Mouse (Mus musculus) neural tube, embryonic 11.5 days (tissue): ENCODE data around the gene Psen2. TPM values are rescaled to one million over a fixed set of nuclear protein-coding genes. Genes with fewer than 3 reads are reported as not detected.

Experiments
- ATAC-seq: fragments of 200-750 bp; cut with Nextera tagmentation; 2 replicates; pipeline ENCODE4 v1.8.0; 2017; ENCODE audit warnings: moderate number of reproducible peaks, mild to moderate bottlenecking, moderate TSS enrichment, moderate library complexity; ENCODE audit not compliant: insufficient read depth, low FRiP score, low TSS enrichment
- DNase-seq: peaks from one replicate; pipeline ENCODE4 v3.0.0-alpha.2; 2015; ENCODE audit warnings: low spot score
- H3K27ac ChIP-seq: fragments of 300-500 bp; sonication (generic); 2 replicates; pipeline ENCODE4 v1.5.1; 2014; ENCODE audit warnings: low read depth, mild to moderate bottlenecking, low read length
- H3K27me3 ChIP-seq: fragments of 300-500 bp; sonication (generic); 2 replicates; pipeline ENCODE4 v1.6.1; 2014; ENCODE audit warnings: mild to moderate bottlenecking, low read length, mixed read lengths; ENCODE audit not compliant: control insufficient read depth, insufficient read depth
- H3K36me3 ChIP-seq: fragments of 300-500 bp; sonication (generic); 2 replicates; pipeline ENCODE4 v1.6.1; 2014; ENCODE audit warnings: mild to moderate bottlenecking, low read length, moderate library complexity, mixed read lengths; ENCODE audit not compliant: control insufficient read depth, insufficient read depth
- H3K4me1 ChIP-seq: fragments of 300-500 bp; sonication (generic); 2 replicates; pipeline ENCODE4 v1.6.1; 2014; ENCODE audit warnings: low read length, mixed read lengths; ENCODE audit not compliant: control insufficient read depth, insufficient read depth
- H3K4me2 ChIP-seq: fragments of 300-500 bp; sonication (generic); 2 replicates; pipeline ENCODE4 v1.6.1; 2014; ENCODE audit warnings: low read depth, mild to moderate bottlenecking, moderate library complexity
- H3K4me3 ChIP-seq: fragments of 300-500 bp; sonication (generic); 2 replicates; pipeline ENCODE4 v1.5.1; 2014; ENCODE audit warnings: low read depth, low read length
- H3K9ac ChIP-seq: fragments of 300-500 bp; sonication (generic); 2 replicates; pipeline ENCODE4 v1.6.1; 2014; ENCODE audit warnings: mild to moderate bottlenecking, low read length
- H3K9me3 ChIP-seq: fragments of 300-500 bp; sonication (generic); 2 replicates; pipeline ENCODE4 v1.6.1; 2016; ENCODE audit warnings: low read length; ENCODE audit not compliant: control insufficient read depth
- WGBS: fragments of 180-500 bp; shearing (Covaris S2); extraction: QIAGEN DNeasy Blood & Tissue Kit; methylation state at CpG from one replicate; pipeline ENCODE4 v1.1.7; 2014; 5-methylcytosine and 5-hydroxymethylcytosine counted together
- polyA plus RNA-seq: library from polyadenylated mRNA; unstranded; fragments of >200 nt; fragmentation: Nextera tagmentation; extraction: Ambion mirVana; gene quantifications from 2 replicates; pipeline ENCODE4 v1.2.1, GENCODE M21; 2014

Gene Psen2
- polyA plus RNA-seq, 1 experiment from 2014 or later, result 7.5 TPM

DNA sequence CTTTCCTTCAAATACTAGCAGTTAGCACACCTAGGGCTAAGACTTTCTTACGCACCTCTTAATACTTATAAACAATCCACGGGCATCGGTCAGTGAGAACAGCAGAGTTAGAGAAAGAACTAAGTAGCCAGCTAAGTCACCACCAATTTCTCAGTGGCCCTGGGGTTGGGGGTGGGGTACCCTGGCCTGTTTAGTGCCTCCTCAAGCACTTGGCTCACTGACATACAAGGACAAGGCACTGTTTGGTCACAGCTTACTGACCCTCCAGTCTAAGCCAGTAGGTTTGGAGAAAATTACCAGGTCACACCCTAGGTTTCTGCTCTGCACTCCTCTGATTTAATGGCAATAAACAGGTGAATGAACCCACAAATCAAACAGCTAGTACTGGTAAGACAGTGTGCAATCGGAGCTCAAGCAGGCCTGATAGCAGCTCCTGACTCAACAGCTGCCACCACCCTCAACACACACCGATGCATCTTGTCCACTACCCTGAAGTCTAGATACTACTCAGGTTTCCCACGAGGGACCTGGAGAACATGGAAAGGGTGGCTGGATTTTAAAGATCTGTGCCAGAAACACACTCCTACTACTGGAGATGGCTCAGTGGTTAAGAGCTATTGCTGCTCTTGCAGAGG is 79.6 kb downstream of the Psen2 start:
- Histone ChIP-seq H3K36me3 (no peaks in the 10 kb centered on the region), H3K9me3 (no peaks in the 10 kb centered on the region), H3K4me2 (no peak overlapping the region), H3K4me1 (no peaks in the 10 kb centered on the region), H3K27ac (no peak overlapping the region), H3K4me3 (no peak overlapping the region), H3K9ac (no peak overlapping the region), H3K27me3 (no peaks in the 10 kb centered on the region)
- ATAC-seq (no peak), DNase-seq (no peak)
- WGBS, result 93% methylated on average over 6 of the region's 6 CpGs

DNA sequence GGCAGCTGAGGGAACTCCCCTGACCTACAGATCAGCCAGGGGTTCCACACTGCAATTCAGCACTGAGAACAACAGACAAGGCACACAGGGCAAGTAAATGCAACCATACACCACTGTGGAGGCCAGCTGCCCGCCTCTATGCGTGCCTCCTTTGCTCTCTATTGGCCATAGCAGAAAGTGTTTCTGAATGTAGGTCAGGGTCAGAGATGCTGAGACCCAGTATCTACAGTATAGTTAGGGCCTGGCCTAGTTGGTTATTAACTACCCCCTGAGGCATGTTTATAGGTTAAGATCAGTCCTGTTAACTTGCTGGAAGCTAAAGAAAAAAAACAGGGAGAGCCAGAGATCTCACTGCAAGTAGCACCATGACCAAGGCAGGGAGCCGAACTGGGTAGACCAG is 80.5 kb downstream of the Psen2 start:
- H3K9ac ChIP-seq, result no peak overlapping the region
- ATAC-seq (no peak), DNase-seq (no peak)
- WGBS, result 71% methylated on average over 3 of the region's 3 CpGs
- H3K27me3 ChIP-seq, result no peaks in the 10 kb centered on the region
- no peaks in the 10 kb centered on the region for H3K36me3 ChIP-seq
- H3K27ac ChIP-seq, result no peak overlapping the region
- H3K4me1 ChIP-seq, result no peaks in the 10 kb centered on the region
- H3K4me3 ChIP-seq, result no peak overlapping the region
- H3K9me3 ChIP-seq, result no peaks in the 10 kb centered on the region
- no peak overlapping the region for H3K4me2 ChIP-seq

DNA sequence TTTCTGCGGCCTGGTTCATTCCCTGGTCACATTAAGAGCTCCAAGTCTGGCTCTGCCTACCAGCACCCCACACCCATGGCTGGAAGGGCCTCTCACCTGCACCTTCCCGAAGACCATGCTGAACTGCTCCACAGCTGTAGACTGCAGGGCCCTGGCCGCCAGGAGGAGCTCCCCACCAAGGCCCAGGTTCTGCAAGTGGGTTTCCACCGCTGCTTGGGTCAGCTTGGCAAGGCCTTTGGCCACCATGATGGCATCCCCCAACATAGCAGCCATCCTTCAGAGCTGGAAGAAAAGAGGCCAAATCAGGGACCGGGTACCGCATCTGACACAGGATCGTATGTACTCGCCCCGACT is 81.3 kb downstream of the Psen2 start:
- no peaks in the 10 kb centered on the region for H3K9me3 ChIP-seq
- no peak overlapping the region for H3K27ac ChIP-seq
- no peak for ATAC-seq
- H3K4me3 ChIP-seq, result no peak overlapping the region
- DNase-seq, result no peak
- no peak overlapping the region for H3K9ac ChIP-seq
- no peaks in the 10 kb centered on the region for H3K36me3 ChIP-seq
- no peaks in the 10 kb centered on the region for H3K4me1 ChIP-seq
- WGBS, result 89% methylated on average over 9 of the region's 9 CpGs
- no peak overlapping the region for H3K4me2 ChIP-seq
- H3K27me3 ChIP-seq, result no peaks in the 10 kb centered on the region

DNA sequence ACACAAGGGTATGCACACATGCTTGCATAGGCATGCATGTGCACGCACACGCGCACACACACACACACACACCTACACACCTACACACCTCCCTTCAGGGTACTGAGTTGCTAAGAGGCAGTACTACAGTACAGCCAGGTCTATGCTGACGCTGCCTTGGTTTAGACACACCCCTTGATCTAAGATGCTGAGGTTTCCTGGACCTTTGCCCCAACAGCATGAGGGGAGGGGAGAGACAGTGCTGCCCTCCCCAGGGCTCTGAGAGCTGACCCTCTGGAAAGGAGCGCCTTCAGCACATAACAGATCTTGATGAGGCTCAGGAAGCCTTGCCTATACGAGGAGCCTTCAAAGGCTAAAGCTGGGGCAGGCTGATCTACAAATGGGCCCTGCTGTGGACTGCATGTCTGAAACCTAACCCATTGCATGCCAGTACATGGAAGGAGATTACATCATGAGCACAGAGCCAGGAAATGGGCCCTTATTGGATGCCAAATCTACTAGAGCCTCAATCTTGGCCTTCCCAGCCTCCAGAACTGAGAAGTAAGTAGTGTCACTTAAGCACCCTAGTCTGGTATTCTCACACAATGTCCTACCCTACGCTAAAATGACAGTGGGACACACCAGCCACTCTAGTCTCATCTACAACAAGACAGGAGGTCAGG is 81.8 kb downstream of the Psen2 start:
- Histone ChIP-seq H3K4me1 (no peaks in the 10 kb centered on the region), H3K36me3 (no peaks in the 10 kb centered on the region), H3K4me3 (no peak overlapping the region), H3K9ac (no peak overlapping the region), H3K4me2 (no peak overlapping the region), H3K27ac (no peak overlapping the region), H3K9me3 (no peaks in the 10 kb centered on the region), H3K27me3 (no peaks in the 10 kb centered on the region)
- 89% methylated on average over 7 of the region's 7 CpGs for WGBS
- ATAC-seq (no peak), DNase-seq (no peak)

DNA sequence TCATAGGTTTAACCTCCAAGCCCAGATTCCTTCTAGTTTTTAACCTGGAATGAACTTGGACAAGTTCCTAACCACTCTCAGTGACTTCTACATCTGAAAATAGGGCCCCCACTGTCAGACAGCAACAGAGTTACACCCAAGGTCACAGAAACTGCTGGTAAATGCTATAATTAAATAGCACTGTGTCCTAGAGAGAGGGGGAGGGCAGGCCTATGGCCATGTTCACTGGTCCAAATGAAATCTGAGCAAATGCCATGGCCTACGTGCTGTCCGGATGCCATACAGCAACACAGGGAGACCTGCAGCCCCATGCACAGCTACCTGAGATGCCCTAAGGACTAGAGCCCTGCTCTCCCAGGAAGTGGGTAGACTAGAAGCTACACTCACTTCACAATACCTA is 83.4 kb downstream of the Psen2 start:
- no peak overlapping the region for H3K27ac ChIP-seq
- 84% methylated on average over 2 of the region's 2 CpGs for WGBS
- no peaks in the 10 kb centered on the region for H3K9me3 ChIP-seq
- H3K4me2 ChIP-seq, result no peak overlapping the region
- H3K4me3 ChIP-seq, result no peak overlapping the region
- ATAC-seq (no peak), DNase-seq (no peak)
- no peak overlapping the region for H3K9ac ChIP-seq
- H3K36me3 ChIP-seq, result no peaks in the 10 kb centered on the region
- H3K4me1 ChIP-seq, result no peaks in the 10 kb centered on the region
- no peaks in the 10 kb centered on the region for H3K27me3 ChIP-seq

DNA sequence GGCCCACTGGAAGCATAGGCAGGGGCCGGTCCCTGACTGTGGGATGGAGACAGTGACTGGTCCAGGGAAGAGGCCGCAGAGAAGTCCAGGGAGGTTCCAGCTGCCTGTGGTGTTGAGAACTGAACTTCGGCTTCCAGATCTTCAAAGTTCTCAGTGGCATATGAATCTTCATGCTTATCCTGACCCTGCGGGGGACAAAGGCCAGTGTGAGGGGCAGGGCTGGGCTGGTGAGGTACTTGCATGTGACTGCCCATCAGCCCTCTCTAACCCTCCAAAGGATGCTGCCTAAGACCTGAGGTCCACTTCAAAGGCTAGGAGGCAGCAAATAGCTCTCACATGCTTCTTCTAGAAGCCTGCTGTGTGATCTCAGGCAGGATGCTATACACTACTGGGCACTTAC is 84.1 kb downstream of the Psen2 start:
- H3K4me2 ChIP-seq, result no peak overlapping the region
- H3K36me3 ChIP-seq, result no peaks in the 10 kb centered on the region
- no peak overlapping the region for H3K9ac ChIP-seq
- H3K4me1 ChIP-seq, result no peaks in the 10 kb centered on the region
- no peaks in the 10 kb centered on the region for H3K9me3 ChIP-seq
- H3K4me3 ChIP-seq, result no peak overlapping the region
- no peak for DNase-seq
- H3K27me3 ChIP-seq, result no peaks in the 10 kb centered on the region
- H3K27ac ChIP-seq, result no peak overlapping the region
- ATAC-seq, result no peak
- 87% methylated on average over 4 of the region's 4 CpGs for WGBS

DNA sequence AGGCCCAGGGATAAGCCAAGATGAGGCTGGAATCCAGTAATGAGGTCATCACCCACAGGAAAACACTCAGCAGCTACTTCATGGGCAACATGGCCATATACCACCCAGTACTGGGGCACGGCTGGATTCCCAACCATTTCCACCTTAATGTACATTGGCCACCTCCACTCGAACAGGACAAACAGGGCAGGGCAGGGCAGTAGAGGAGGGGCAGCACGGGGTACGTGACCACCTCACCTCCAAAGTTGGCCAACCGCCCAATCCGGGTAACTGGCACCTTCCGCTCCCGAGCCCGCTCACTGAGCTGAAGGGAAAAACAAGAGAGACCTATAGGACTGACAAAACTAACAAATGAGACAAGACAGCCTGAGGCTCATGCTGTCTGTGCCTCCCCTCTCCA is 84.9 kb downstream of the Psen2 start:
- no peak overlapping the region for H3K4me3 ChIP-seq
- DNase-seq, result no peak
- H3K27me3 ChIP-seq, result no peaks in the 10 kb centered on the region
- no peaks in the 10 kb centered on the region for H3K9me3 ChIP-seq
- no peak overlapping the region for H3K9ac ChIP-seq
- ATAC-seq, result no peak
- H3K4me2 ChIP-seq, result no peak overlapping the region
- H3K4me1 ChIP-seq, result no peaks in the 10 kb centered on the region
- no peak overlapping the region for H3K27ac ChIP-seq
- WGBS, result 93% methylated on average over 9 of the region's 9 CpGs
- H3K36me3 ChIP-seq, result no peaks in the 10 kb centered on the region

Other genes with a start within 250 kb of the Psen2 start
- 1.4 and 1.8 TPM in 2 replicates for gene Coq8a, start 63.8 kb downstream of the Psen2 start, polyA plus RNA-seq
- gene Itpkb, start 67.0 kb upstream of the Psen2 start, polyA plus RNA-seq, result 2.6 and 2.8 TPM in 2 replicates
- gene Stum, start 220.1 kb upstream of the Psen2 start, polyA plus RNA-seq, result 1.1 and 2.5 TPM in 2 replicates